Mouse (Mus musculus) kidney, embryonic 16.5 days (tissue): Measurements from ENCODE around the gene Tra2b. TPM values are rescaled to one million over a fixed set of nuclear protein-coding genes. Genes with fewer than 3 reads are reported as not detected.
"Not testable (repeated sequence)": the region's sequence is repeated elsewhere in the genome, so short reads cannot be mapped to it uniquely, and the experiment has no call there.

Source experiments
- ATAC-seq: fragments of 200-750 bp; cut with Nextera tagmentation; 2 replicates; pipeline ENCODE4 v1.8.0; 2017; ENCODE audit warnings: moderate TSS enrichment; ENCODE audit not compliant: low FRiP score, low TSS enrichment
- H3K27ac ChIP-seq: fragments of 300-500 bp; sonication (generic); 2 replicates; pipeline ENCODE4 v1.5.1; 2014; ENCODE audit warnings: low read length
- H3K27me3 ChIP-seq: fragments of 300-500 bp; sonication (generic); 2 replicates; pipeline ENCODE4 v1.6.1; 2014; ENCODE audit warnings: low read length, control low read depth, mixed read lengths; ENCODE audit not compliant: insufficient read depth
- H3K36me3 ChIP-seq: fragments of 300-500 bp; sonication (generic); 2 replicates; pipeline ENCODE4 v1.6.1; 2014; ENCODE audit warnings: low read length, control low read depth, mixed read lengths; ENCODE audit not compliant: insufficient read depth
- H3K4me1 ChIP-seq: fragments of 300-500 bp; sonication (generic); 2 replicates; pipeline ENCODE4 v1.6.1; 2014; ENCODE audit warnings: low read length, control low read depth, mixed read lengths; ENCODE audit not compliant: insufficient read depth
- H3K4me2 ChIP-seq: fragments of 300-500 bp; sonication (generic); replicated peaks from 2 replicates; pipeline ENCODE4 v1.6.1; 2014; ENCODE audit warnings: low read depth, low read length
- H3K4me3 ChIP-seq: fragments of 300-500 bp; sonication (generic); 2 replicates; pipeline ENCODE4 v1.5.1; 2014; ENCODE audit warnings: mild to moderate bottlenecking, low read length
- H3K9ac ChIP-seq: fragments of 300-500 bp; sonication (generic); replicated peaks from 2 replicates; pipeline ENCODE4 v1.6.1; 2014; ENCODE audit warnings: low read length
- H3K9me3 ChIP-seq: fragments of 300-500 bp; sonication (generic); 2 replicates; pipeline ENCODE4 v1.6.1; 2016; ENCODE audit warnings: low read length, control low read depth
- WGBS: fragments of 180-500 bp; shearing (Covaris S2); extraction: QIAGEN DNeasy Blood & Tissue Kit; methylation state at CpG from one replicate; pipeline ENCODE4 v1.1.7; 2014; 5-methylcytosine and 5-hydroxymethylcytosine counted together
- polyA plus RNA-seq: library from polyadenylated mRNA; unstranded; fragments of >200 nt; fragmentation: Nextera tagmentation; extraction: Ambion mirVana; gene quantifications from 2 replicates; pipeline ENCODE4 v1.2.1, GENCODE M21; 2015

Tra2b gene
- polyA plus RNA-seq, 1 experiment from 2014 or later = 404 TPM

- H3K36me3 ChIP-seq = peaks cover 11% of the 10 kb centered on the region
- H3K9ac ChIP-seq = no peak overlapping the region
- no peak for ATAC-seq
- H3K9me3 ChIP-seq = no peaks in the 10 kb centered on the region
- H3K27me3 ChIP-seq = no peaks in the 10 kb centered on the region
- no peak overlapping the region for H3K4me2 ChIP-seq
- no peak overlapping the region for H3K4me3 ChIP-seq
- WGBS = 91% methylated on average over 16 of the region's 16 CpGs
- H3K4me1 ChIP-seq = no peaks in the 10 kb centered on the region
- H3K27ac ChIP-seq = no peak overlapping the region
These were observed 29.0 kb downstream of the Tra2b start for GRCm38 (mm10) chr16:22236814-22237213.

DNA sequence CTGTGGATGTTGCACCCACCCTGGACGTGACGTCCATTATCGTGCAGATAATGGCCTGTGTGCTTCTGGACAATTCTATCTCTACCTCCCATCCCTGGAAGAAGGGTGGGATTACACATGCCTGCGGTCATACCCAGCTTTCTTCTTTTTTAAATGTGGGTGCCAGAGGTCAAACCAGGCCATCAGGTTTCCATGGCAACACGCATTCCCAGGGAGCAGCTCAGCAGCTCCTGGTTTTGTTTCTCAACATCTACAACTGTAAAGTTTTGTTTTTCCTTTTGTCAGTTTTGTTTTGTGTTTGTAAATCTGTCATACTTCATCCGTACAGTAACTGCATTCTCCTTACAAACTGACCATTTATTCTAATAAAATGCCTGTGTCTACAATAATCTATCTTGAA lies 31.3 kb downstream of the Tra2b start:
- Histone ChIP-seq H3K27me3 (no peaks in the 10 kb centered on the region), H3K36me3 (no peaks in the 10 kb centered on the region), H3K9ac (no peak overlapping the region), H3K4me3 (no peak overlapping the region), H3K4me1 (no peaks in the 10 kb centered on the region), H3K27ac (no peak overlapping the region), H3K4me2 (no peak overlapping the region), H3K9me3 (no peaks in the 10 kb centered on the region)
- WGBS = 47% methylated on average over 6 of the region's 6 CpGs
- ATAC-seq = no peak

DNA sequence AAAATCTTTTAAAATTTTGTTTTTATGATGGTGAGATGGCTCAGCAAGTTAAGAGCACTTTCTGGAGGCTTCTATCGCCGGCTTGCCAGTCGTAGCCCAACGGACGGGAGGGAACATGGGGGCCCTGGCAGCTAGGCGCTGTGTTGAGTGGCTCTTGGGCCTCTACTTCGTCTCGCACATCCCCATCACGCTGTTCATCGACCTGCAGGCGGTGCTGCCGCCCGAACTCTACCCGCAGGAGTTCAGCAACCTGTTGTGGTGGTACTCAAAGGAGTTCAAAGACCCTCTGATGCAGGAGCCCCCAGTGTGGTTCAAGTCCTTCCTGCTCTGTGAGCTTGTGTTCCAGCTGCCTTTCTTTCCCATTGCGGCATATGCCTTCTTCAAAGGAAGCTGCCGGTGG lies 35.5 kb downstream of the Tra2b start:
- H3K4me3 ChIP-seq, H3K27me3 ChIP-seq, H3K27ac ChIP-seq, H3K4me1 ChIP-seq, ATAC-seq, H3K9me3 ChIP-seq, H3K9ac ChIP-seq, H3K4me2 ChIP-seq, H3K36me3 ChIP-seq: not testable (repeated sequence)
- WGBS = 80% methylated on average over 16 of the region's 16 CpGs

- Histone ChIP-seq H3K4me1 (no peaks in the 10 kb centered on the region), H3K9ac (no peak overlapping the region), H3K4me3 (no peak overlapping the region), H3K9me3 (peaks cover 5% of the 10 kb centered on the region), H3K27ac (no peak overlapping the region), H3K4me2 (no peak overlapping the region), H3K36me3 (no peaks in the 10 kb centered on the region), H3K27me3 (no peaks in the 10 kb centered on the region)
- WGBS = 97% methylated on average over 1 of the region's 1 CpGs
- ATAC-seq = no peak
These were observed 62.3 kb downstream of the Tra2b start for GRCm38 (mm10) chr16:22203501-22203900.

DNA sequence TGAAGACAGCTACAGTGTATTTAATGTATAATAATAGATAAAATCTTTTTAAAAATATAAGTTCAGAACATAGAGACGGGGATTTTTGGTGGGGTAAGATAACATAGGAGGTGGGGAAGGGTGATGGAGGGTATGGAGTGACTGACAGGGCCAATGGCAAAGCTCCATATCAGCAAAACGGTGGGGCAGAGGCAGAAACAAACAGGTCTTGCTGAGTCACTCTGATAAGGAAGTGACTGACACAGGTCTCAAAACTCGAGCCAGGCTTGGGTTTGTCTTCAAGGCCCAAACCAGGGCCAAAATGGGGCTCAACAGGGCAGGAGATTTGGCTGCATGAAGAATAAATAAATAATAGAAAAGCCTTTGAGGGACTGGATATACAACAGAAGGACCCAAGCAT lies 63.9 kb downstream of the Tra2b start:
- no peak for ATAC-seq
- Histone ChIP-seq H3K9me3 (peaks cover 5% of the 10 kb centered on the region), H3K4me1 (no peaks in the 10 kb centered on the region), H3K27me3 (no peaks in the 10 kb centered on the region), H3K27ac (no peak overlapping the region), H3K4me2 (no peak overlapping the region), H3K9ac (no peak overlapping the region), H3K4me3 (no peak overlapping the region), H3K36me3 (no peaks in the 10 kb centered on the region)
- 61% methylated on average over 3 of the region's 3 CpGs for WGBS

DNA sequence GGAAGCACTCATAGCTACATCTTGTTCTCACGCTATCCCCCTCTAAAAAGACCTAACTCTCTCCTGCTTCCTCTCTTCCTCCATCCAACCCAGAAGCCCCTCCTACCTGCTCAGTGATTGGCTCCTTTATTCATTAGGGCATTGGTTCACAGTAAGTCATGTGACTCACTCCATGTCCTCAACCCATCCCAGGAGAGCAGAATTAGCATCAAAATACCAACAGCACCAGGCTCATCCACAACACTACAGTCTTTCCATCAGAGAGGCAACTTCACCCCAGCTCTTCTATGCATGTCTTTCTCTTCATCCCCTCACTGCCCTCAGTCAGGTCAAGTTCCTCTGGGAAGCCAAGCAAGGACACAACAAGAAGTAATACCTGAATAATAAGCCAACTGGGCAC lies 65.3 kb downstream of the Tra2b start:
- Histone ChIP-seq H3K9ac (no peak overlapping the region), H3K27me3 (no peaks in the 10 kb centered on the region), H3K4me2 (no peak overlapping the region), H3K36me3 (no peaks in the 10 kb centered on the region), H3K27ac (no peak overlapping the region), H3K9me3 (no peaks in the 10 kb centered on the region), H3K4me1 (no peaks in the 10 kb centered on the region), H3K4me3 (no peak overlapping the region)
- 69% methylated on average over 1 of the region's 1 CpGs for WGBS
- ATAC-seq = no peak

Other genes starting within 250 kb of the Tra2b start
- 84.5 and 98.6 TPM in 2 replicates for gene Igf2bp2, start 102.7 kb downstream of the Tra2b start, polyA plus RNA-seq
- 59.9 and 64.6 TPM in 2 replicates for gene Etv5, start 173.7 kb upstream of the Tra2b start, polyA plus RNA-seq